Mouse (Mus musculus) ES-E14 (cell line): ENCODE data around the gene Rtkn2.

Experiments
- HCFC1 ChIP-seq: IDR thresholded peaks from 2 replicates; pipeline ENCODE4 v1.6.1; 2012; ENCODE audit warnings: low read length, inconsistent platforms, borderline replicate concordance; ENCODE audit not compliant: insufficient read depth
- MAFK ChIP-seq: IDR thresholded peaks from 2 replicates; pipeline ENCODE4 v1.6.1; 2014; ENCODE audit warnings: mild to moderate bottlenecking, low read depth, low read length, inconsistent platforms; ENCODE audit not compliant: insufficient read depth
- ZC3H11A ChIP-seq: IDR thresholded peaks from 2 replicates; pipeline ENCODE4 v1.6.1; 2012; ENCODE audit warnings: low read depth, mild to moderate bottlenecking, inconsistent platforms, low read length, borderline replicate concordance

DNA sequence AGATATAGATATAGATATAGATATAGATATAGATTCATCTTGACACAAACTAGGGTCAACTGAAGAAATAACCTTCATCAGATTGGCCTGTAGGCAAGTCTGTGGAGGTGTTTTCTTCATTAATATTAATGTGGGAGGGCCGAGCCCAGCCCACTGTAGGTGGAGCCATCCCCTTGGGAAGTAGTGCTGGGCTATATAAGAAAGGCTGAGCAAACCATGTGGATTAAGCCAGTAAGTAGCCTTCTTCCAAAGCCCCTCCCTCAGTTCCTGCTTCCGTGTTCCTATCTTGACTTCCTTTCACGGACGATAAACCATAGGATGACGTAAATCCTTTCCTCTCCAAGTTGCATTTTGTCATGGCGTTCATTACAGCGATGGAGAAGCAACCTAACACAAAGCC is 30.5 kb downstream of the Rtkn2 start:
- TF ChIP-seq HCFC1: no peak
- no peak for TF ChIP-seq MAFK
- no peak for TF ChIP-seq ZC3H11A
